Mouse (Mus musculus): ENCODE measurements around the gene Wwox. TPM values are rescaled to one million over a fixed set of nuclear protein-coding genes. Genes with fewer than 3 reads are reported as not detected.

Gene Wwox
- polyA plus RNA-seq, 1 experiment from 2014 or later, result 16.0 TPM

- ATAC-seq (replicated peaks; ENCODE audit: low FRiP score), result no peak
- H3K4me2 ChIP-seq, result peak overlapping the region; percentile 12; the same call in 1 of the 2 replicates
- no peak overlapping the region for H3K9ac ChIP-seq
Measured at GRCm38 (mm10) chr8:114591296-114592280, 152.1 kb downstream of the Wwox start.

GRCm38 (mm10) chr8:114593424-114594157 is 154.1 kb downstream of the Wwox start:
- H3K4me3 ChIP-seq (replicated peaks), result no peak overlapping the region
- 0 out of 2 replicates have a peak, but pooled peaks cover 2% of the 10 kb centered on the region for H3K27me3 ChIP-seq
- peaks cover 23% of the 10 kb centered on the region for H3K4me1 ChIP-seq
- WGBS, result 54% methylated on average over 19 of the region's 19 CpGs
- peak overlapping the region; percentile 48; the same call in 1 of the 2 replicates for H3K27ac ChIP-seq
- H3K4me2 ChIP-seq, result peak overlapping the region; percentile 35
- peak; percentile 68 for ATAC-seq (replicated peaks; ENCODE audit: low FRiP score)
- H3K9me3 ChIP-seq (replicated peaks), result no peaks in the 10 kb centered on the region
- no peak overlapping the region for H3K9ac ChIP-seq
- H3K36me3 ChIP-seq, result no peaks in the 10 kb centered on the region

More at GRCm38 (mm10) chr8:114591296-114592280, 152.1 kb downstream of the Wwox start:
- Histone ChIP-seq H3K27me3 (no peaks in the 10 kb centered on the region), H3K36me3 (no peaks in the 10 kb centered on the region), H3K4me3 (replicated peaks) (no peak overlapping the region), H3K4me1 (peaks cover 23% of the 10 kb centered on the region), H3K27ac (no peak overlapping the region), H3K9me3 (replicated peaks) (no peaks in the 10 kb centered on the region)
- 52% methylated on average over 26 of the region's 26 CpGs for WGBS

- no peaks in the 10 kb centered on the region for H3K9me3 ChIP-seq (replicated peaks)
- peaks cover 33% of the 10 kb centered on the region for H3K4me1 ChIP-seq
- H3K4me2 ChIP-seq, result no peak overlapping the region
- no peaks in the 10 kb centered on the region for H3K36me3 ChIP-seq
- no peak overlapping the region for H3K4me3 ChIP-seq (replicated peaks)
- no peak overlapping the region for H3K27ac ChIP-seq
- no peak overlapping the region for H3K9ac ChIP-seq
- peaks cover 8% of the 10 kb centered on the region; the same call in 1 of the 2 replicates for H3K27me3 ChIP-seq
- WGBS, result 76% methylated on average over 5 of the region's 5 CpGs
- no peak for ATAC-seq (replicated peaks; ENCODE audit: low FRiP score)
Measured at GRCm38 (mm10) chr8:114594811-114595210, 155.4 kb downstream of the Wwox start.

- ATAC-seq (replicated peaks; ENCODE audit: low FRiP score), result peak; percentile 49; the same call in 1 of the 2 replicates
Measured at GRCm38 (mm10) chr8:114599555-114599954, 160.1 kb downstream of the Wwox start.

GRCm38 (mm10) chr8:114600196-114600595 is 160.7 kb downstream of the Wwox start:
- Histone ChIP-seq H3K9me3 (replicated peaks) (no peaks in the 10 kb centered on the region), H3K4me2 (no peak overlapping the region), H3K4me1 (peaks cover 21% of the 10 kb centered on the region), H3K36me3 (no peaks in the 10 kb centered on the region), H3K27ac (no peak overlapping the region), H3K27me3 (peaks cover 10% of the 10 kb centered on the region; the same call in 1 of the 2 replicates), H3K9ac (no peak overlapping the region), H3K4me3 (replicated peaks) (no peak overlapping the region)
- ATAC-seq (replicated peaks; ENCODE audit: low FRiP score), result no peak
- 53% methylated on average over 11 of the region's 11 CpGs for WGBS

More at GRCm38 (mm10) chr8:114599555-114599954, 160.1 kb downstream of the Wwox start:
- Histone ChIP-seq H3K4me3 (replicated peaks) (no peak overlapping the region), H3K4me1 (peaks cover 21% of the 10 kb centered on the region), H3K4me2 (no peak overlapping the region), H3K9me3 (replicated peaks) (no peaks in the 10 kb centered on the region), H3K27ac (peak overlapping the region; percentile 32; the same call in 1 of the 2 replicates), H3K9ac (no peak overlapping the region), H3K27me3 (peaks cover 10% of the 10 kb centered on the region; the same call in 1 of the 2 replicates), H3K36me3 (no peaks in the 10 kb centered on the region)
- 21% methylated on average over 10 of the region's 10 CpGs for WGBS

- peaks cover 10% of the 10 kb centered on the region; the same call in 1 of the 2 replicates for H3K27me3 ChIP-seq
- H3K4me3 ChIP-seq (replicated peaks), result no peak overlapping the region
- H3K27ac ChIP-seq, result no peak overlapping the region
- no peak overlapping the region for H3K4me2 ChIP-seq
- no peak overlapping the region for H3K9ac ChIP-seq
- peaks cover 21% of the 10 kb centered on the region for H3K4me1 ChIP-seq
- ATAC-seq (replicated peaks; ENCODE audit: low FRiP score), result no peak
- H3K36me3 ChIP-seq, result no peaks in the 10 kb centered on the region
- 78% methylated on average over 3 of the region's 4 CpGs for WGBS
- no peaks in the 10 kb centered on the region for H3K9me3 ChIP-seq (replicated peaks)
Measured at GRCm38 (mm10) chr8:114603046-114603445, 163.6 kb downstream of the Wwox start.

GRCm38 (mm10) chr8:114603561-114603960 is 164.1 kb downstream of the Wwox start:
- H3K4me2 ChIP-seq, result no peak overlapping the region
- peaks cover 7% of the 10 kb centered on the region; the same call in 1 of the 2 replicates for H3K27me3 ChIP-seq
- 50% methylated on average over 6 of the region's 6 CpGs for WGBS
- no peak overlapping the region for H3K27ac ChIP-seq
- no peaks in the 10 kb centered on the region for H3K9me3 ChIP-seq (replicated peaks)
- no peak overlapping the region for H3K9ac ChIP-seq
- H3K4me3 ChIP-seq (replicated peaks), result no peak overlapping the region
- ATAC-seq (replicated peaks; ENCODE audit: low FRiP score), result no peak
- no peaks in the 10 kb centered on the region for H3K36me3 ChIP-seq
- peaks cover 21% of the 10 kb centered on the region for H3K4me1 ChIP-seq

- Histone ChIP-seq H3K4me3 (replicated peaks) (no peak overlapping the region), H3K27ac (no peak overlapping the region), H3K4me2 (peak overlapping the region; percentile 17; the same call in 1 of the 2 replicates), H3K9me3 (replicated peaks) (no peaks in the 10 kb centered on the region), H3K27me3 (peaks cover 6% of the 10 kb centered on the region; the same call in 1 of the 2 replicates), H3K36me3 (no peaks in the 10 kb centered on the region), H3K4me1 (peaks cover 16% of the 10 kb centered on the region), H3K9ac (no peak overlapping the region)
- 29% methylated on average over 16 of the region's 16 CpGs for WGBS
- ATAC-seq (replicated peaks; ENCODE audit: low FRiP score), result no peak
Measured at GRCm38 (mm10) chr8:114604315-114604714, 164.9 kb downstream of the Wwox start.

GRCm38 (mm10) chr8:114605651-114606050 is 166.2 kb downstream of the Wwox start:
- Histone ChIP-seq H3K4me3 (replicated peaks) (no peak overlapping the region), H3K9me3 (replicated peaks) (no peaks in the 10 kb centered on the region), H3K36me3 (no peaks in the 10 kb centered on the region), H3K4me2 (no peak overlapping the region), H3K27ac (no peak overlapping the region), H3K4me1 (peaks cover 9% of the 10 kb centered on the region), H3K27me3 (no peaks in the 10 kb centered on the region), H3K9ac (no peak overlapping the region)
- ATAC-seq (replicated peaks; ENCODE audit: low FRiP score), result no peak
- 91% methylated on average over 2 of the region's 2 CpGs for WGBS

- Histone ChIP-seq H3K4me1 (peaks cover 24% of the 10 kb centered on the region), H3K4me3 (replicated peaks) (no peak overlapping the region), H3K27me3 (no peaks in the 10 kb centered on the region), H3K4me2 (no peak overlapping the region), H3K9me3 (replicated peaks) (no peaks in the 10 kb centered on the region), H3K36me3 (no peaks in the 10 kb centered on the region), H3K27ac (no peak overlapping the region), H3K9ac (no peak overlapping the region)
- 95% methylated on average over 5 of the region's 5 CpGs for WGBS
- no peak for ATAC-seq (replicated peaks; ENCODE audit: low FRiP score)
Measured at GRCm38 (mm10) chr8:114609330-114609729, 169.9 kb downstream of the Wwox start.

- 18% methylated on average over 7 of the region's 7 CpGs for WGBS
- H3K9me3 ChIP-seq (replicated peaks), result no peaks in the 10 kb centered on the region
- no peak overlapping the region for H3K9ac ChIP-seq
- no peak overlapping the region for H3K27ac ChIP-seq
- H3K4me3 ChIP-seq (replicated peaks), result no peak overlapping the region
- no peaks in the 10 kb centered on the region for H3K36me3 ChIP-seq
- peak; percentile 77 for ATAC-seq (replicated peaks; ENCODE audit: low FRiP score)
- H3K4me1 ChIP-seq, result peaks cover 23% of the 10 kb centered on the region
- H3K4me2 ChIP-seq, result no peak overlapping the region
- no peaks in the 10 kb centered on the region for H3K27me3 ChIP-seq
Measured at GRCm38 (mm10) chr8:114611075-114611474, 171.6 kb downstream of the Wwox start.
